Mouse (Mus musculus): Measurements from ENCODE around the gene Gpr142. TPM values are rescaled to one million over a fixed set of nuclear protein-coding genes. Genes with fewer than 3 reads are reported as not detected.

Gene Gpr142
- polyA plus RNA-seq, 1 experiment = not detected

- Histone ChIP-seq H3K27me3 (replicated peaks; ENCODE audit: control insufficient read depth, insufficient read depth, low read length) (no peaks in the 10 kb centered on the region), H3K4me1 (ENCODE audit: control insufficient read depth, insufficient read depth, low read length) (peaks cover 28% of the 10 kb centered on the region), H3K27ac (ENCODE audit: insufficient read depth, low read depth, low read length) (peak overlapping the region; percentile 99), H3K4me3 (ENCODE audit: insufficient read depth, low read depth, low read length) (peak overlapping the region; percentile 86), H3K36me3 (ENCODE audit: control insufficient read depth, insufficient read depth, low read length) (no peaks in the 10 kb centered on the region; the same call in 1 of the 2 replicates)
- peak; percentile 94 for DNase-seq
- TF ChIP-seq CTCF (conservative IDR thresholded peaks at IDR 0.05; ENCODE audit: insufficient read depth, insufficient read length, low read depth, low read length) (no peak), POLR2A (IDR thresholded peaks at IDR 0.05; ENCODE audit: low read depth, low read length) (peak; percentile 23)
- under 1% methylated on average over 65 of the region's 65 CpGs for WGBS
These were observed 53.0 kb downstream of the Gpr142 start for GRCm38 (mm10) chr11:114851608-114852310.

- DNase-seq = peak; percentile 51
These were observed 53.8 kb downstream of the Gpr142 start for GRCm38 (mm10) chr11:114852311-114853173.

GRCm38 (mm10) chr11:114853174-114853838 lies 54.6 kb downstream of the Gpr142 start:
- H3K4me3 ChIP-seq (ENCODE audit: insufficient read depth, low read depth, low read length) = peak overlapping the region; percentile 86
- H3K4me1 ChIP-seq (ENCODE audit: control insufficient read depth, insufficient read depth, low read length) = peaks cover 25% of the 10 kb centered on the region
- H3K27ac ChIP-seq (ENCODE audit: insufficient read depth, low read depth, low read length) = peak overlapping the region; percentile 99
- TF ChIP-seq POLR2A (IDR thresholded peaks at IDR 0.05; ENCODE audit: low read depth, low read length) (peak; percentile 23), CTCF (conservative IDR thresholded peaks at IDR 0.05; ENCODE audit: insufficient read depth, insufficient read length, low read depth, low read length) (no peak)
- no peaks in the 10 kb centered on the region; the same call in 1 of the 2 replicates for H3K36me3 ChIP-seq (ENCODE audit: control insufficient read depth, insufficient read depth, low read length)
- DNase-seq = no peak
- WGBS = 24% methylated on average over 7 of the region's 7 CpGs
- H3K27me3 ChIP-seq (replicated peaks; ENCODE audit: control insufficient read depth, insufficient read depth, low read length) = no peaks in the 10 kb centered on the region

More at GRCm38 (mm10) chr11:114852311-114853173, 53.8 kb downstream of the Gpr142 start:
- WGBS = 4% methylated on average over 40 of the region's 40 CpGs
- Histone ChIP-seq H3K27me3 (replicated peaks; ENCODE audit: control insufficient read depth, insufficient read depth, low read length) (no peaks in the 10 kb centered on the region), H3K27ac (ENCODE audit: insufficient read depth, low read depth, low read length) (peak overlapping the region; percentile 99), H3K4me1 (ENCODE audit: control insufficient read depth, insufficient read depth, low read length) (peaks cover 25% of the 10 kb centered on the region), H3K36me3 (ENCODE audit: control insufficient read depth, insufficient read depth, low read length) (no peaks in the 10 kb centered on the region; the same call in 1 of the 2 replicates), H3K4me3 (ENCODE audit: insufficient read depth, low read depth, low read length) (peak overlapping the region; percentile 86)
- TF ChIP-seq POLR2A (IDR thresholded peaks at IDR 0.05; ENCODE audit: low read depth, low read length) (no peak), CTCF (conservative IDR thresholded peaks at IDR 0.05; ENCODE audit: insufficient read depth, insufficient read length, low read depth, low read length) (no peak)

GRCm38 (mm10) chr11:114854581-114854980 lies 55.9 kb downstream of the Gpr142 start:
- TF ChIP-seq POLR2A (IDR thresholded peaks at IDR 0.05; ENCODE audit: low read depth, low read length) = no peak
- TF ChIP-seq CTCF (conservative IDR thresholded peaks at IDR 0.05; ENCODE audit: insufficient read depth, insufficient read length, low read depth, low read length) = no peak
- 19% methylated on average over 6 of the region's 6 CpGs for WGBS
- Histone ChIP-seq H3K27me3 (replicated peaks; ENCODE audit: control insufficient read depth, insufficient read depth, low read length) (no peaks in the 10 kb centered on the region), H3K4me3 (ENCODE audit: insufficient read depth, low read depth, low read length) (peak overlapping the region; percentile 19; the same call in 1 of the 2 replicates), H3K36me3 (ENCODE audit: control insufficient read depth, insufficient read depth, low read length) (no peaks in the 10 kb centered on the region; the same call in 1 of the 2 replicates), H3K4me1 (ENCODE audit: control insufficient read depth, insufficient read depth, low read length) (peaks cover 21% of the 10 kb centered on the region), H3K27ac (ENCODE audit: insufficient read depth, low read depth, low read length) (peak overlapping the region; percentile 99)
- DNase-seq = peak; percentile 50

- no peaks in the 10 kb centered on the region for H3K27me3 ChIP-seq (replicated peaks; ENCODE audit: control insufficient read depth, insufficient read depth, low read length)
- no peak overlapping the region for H3K4me3 ChIP-seq (ENCODE audit: insufficient read depth, low read depth, low read length)
- peaks cover 26% of the 10 kb centered on the region for H3K4me1 ChIP-seq (ENCODE audit: control insufficient read depth, insufficient read depth, low read length)
- TF ChIP-seq POLR2A (IDR thresholded peaks at IDR 0.05; ENCODE audit: low read depth, low read length) (no peak), CTCF (conservative IDR thresholded peaks at IDR 0.05; ENCODE audit: insufficient read depth, insufficient read length, low read depth, low read length) (no peak)
- H3K36me3 ChIP-seq (ENCODE audit: control insufficient read depth, insufficient read depth, low read length) = no peaks in the 10 kb centered on the region; the same call in 1 of the 2 replicates
- DNase-seq = peak; percentile 89
- peak overlapping the region; percentile 83 for H3K27ac ChIP-seq (ENCODE audit: insufficient read depth, low read depth, low read length)
- 55% methylated on average over 5 of the region's 5 CpGs for WGBS
These were observed 57.4 kb downstream of the Gpr142 start for GRCm38 (mm10) chr11:114856125-114856524.

Other genes starting within 250 kb of the Gpr142 start
- 432 and 738 TPM in 2 replicates for gene Rpl38, start 130.4 kb upstream of the Gpr142 start, polyA plus RNA-seq (2012; rRNA removed)
- gene Ttyh2, start 123.5 kb upstream of the Gpr142 start, polyA plus RNA-seq (2012; rRNA removed) = 34.4 and 40.6 TPM in 2 replicates
- 0.47 and 0.72 TPM in 2 replicates for gene Dnaic2, start 71.5 kb upstream of the Gpr142 start, polyA plus RNA-seq (2012; rRNA removed)
- gene Kif19a, start 33.5 kb upstream of the Gpr142 start, polyA plus RNA-seq (2012; rRNA removed) = 0.38 and 0.42 TPM in 2 replicates
- 0.12 and 0.13 TPM in 2 replicates for gene Btbd17, start 3.0 kb upstream of the Gpr142 start, polyA plus RNA-seq (2012; rRNA removed)
- gene Gprc5c, start 52.2 kb downstream of the Gpr142 start, polyA plus RNA-seq (2012; rRNA removed) = 241 and 285 TPM in 2 replicates
- gene Cd300a, start 91.1 kb downstream of the Gpr142 start, polyA plus RNA-seq (2012; rRNA removed) = 0.61 and 0.91 TPM in 2 replicates
- 0.18 and 0.33 TPM in 2 replicates for gene Cd300lb, start 135.5 kb downstream of the Gpr142 start, polyA plus RNA-seq (2012; rRNA removed)
- 0.72 TPM in 1 of 2 replicates, not detected in the other for gene Cd300c, start 170.2 kb downstream of the Gpr142 start, polyA plus RNA-seq (2012; rRNA removed)
- 1.2 and 1.8 TPM in 2 replicates for gene Cd300ld, start 191.0 kb downstream of the Gpr142 start, polyA plus RNA-seq (2012; rRNA removed)
- 2.7 and 3.9 TPM in 2 replicates for gene Cd300c2, start 203.0 kb downstream of the Gpr142 start, polyA plus RNA-seq (2012; rRNA removed)
- gene Cd300ld2, start 217.3 kb downstream of the Gpr142 start, polyA plus RNA-seq (2012; rRNA removed) = 0.19 and 0.39 TPM in 2 replicates
- 2.3 TPM in 1 of 2 replicates, not detected in the other for gene Cd300ld4, start 228.1 kb downstream of the Gpr142 start, polyA plus RNA-seq (2012; rRNA removed)
- 0.86 and 3.6 TPM in 2 replicates for gene Cd300ld5, start 238.8 kb downstream of the Gpr142 start, polyA plus RNA-seq (2012; rRNA removed)
- gene Cd300ld3, start 249.5 kb downstream of the Gpr142 start, polyA plus RNA-seq (2012; rRNA removed) = 8.1 and 15.8 TPM in 2 replicates

Measured in kidney, adult 2 months (tissue).